Mouse (Mus musculus) embryonic facial prominence, embryonic 12.5 days (tissue): ENCODE data around the gene Gdf3. TPM values are rescaled to one million over a fixed set of nuclear protein-coding genes. Genes with fewer than 3 reads are reported as not detected.

ENCODE experiments used
- ATAC-seq: fragments of 200-750 bp; cut with Nextera tagmentation; 2 replicates; pipeline ENCODE4 v1.8.0; 2017; ENCODE audit not compliant: insufficient number of reproducible peaks, insufficient read depth, low FRiP score, low TSS enrichment
- H3K27ac ChIP-seq: fragments of 300-500 bp; sonication (generic); 2 replicates; pipeline ENCODE4 v1.5.1; 2016; ENCODE audit warnings: mild to moderate bottlenecking
- H3K27me3 ChIP-seq: fragments of 300-500 bp; sonication (generic); 2 replicates; pipeline ENCODE4 v1.6.1; 2016; ENCODE audit warnings: mild to moderate bottlenecking, moderate library complexity
- H3K36me3 ChIP-seq: fragments of 300-500 bp; sonication (generic); 2 replicates; pipeline ENCODE4 v1.6.1; 2016; ENCODE audit warnings: mild to moderate bottlenecking
- H3K4me1 ChIP-seq: fragments of 300-500 bp; sonication (generic); 2 replicates; pipeline ENCODE4 v1.6.1; 2016
- H3K4me2 ChIP-seq: fragments of 300-500 bp; sonication (generic); replicated peaks from 2 replicates; pipeline ENCODE4 v1.6.1; 2016; ENCODE audit warnings: mild to moderate bottlenecking, moderate library complexity
- H3K4me3 ChIP-seq: fragments of 300-500 bp; sonication (generic); 2 replicates; pipeline ENCODE4 v1.5.1; 2016; ENCODE audit warnings: mild to moderate bottlenecking
- H3K9ac ChIP-seq: fragments of 300-500 bp; sonication (generic); 2 replicates; pipeline ENCODE4 v1.6.1; 2016; ENCODE audit warnings: mild to moderate bottlenecking, moderate library complexity
- H3K9me3 ChIP-seq: fragments of 300-500 bp; sonication (generic); 2 replicates; pipeline ENCODE4 v1.6.1; 2016; ENCODE audit warnings: mild to moderate bottlenecking, moderate library complexity
- WGBS: fragments of 180-500 bp; shearing (Covaris S2); methylation state at CpG from one replicate; pipeline ENCODE4 v1.1.7; 2016; 5-methylcytosine and 5-hydroxymethylcytosine counted together
- polyA plus RNA-seq: library from polyadenylated mRNA; unstranded; fragments of >200 nt; fragmentation: Nextera tagmentation; extraction: Ambion mirVana; gene quantifications from 2 replicates; pipeline ENCODE4 v1.2.1, GENCODE M21; 2016

Gdf3 gene
- polyA plus RNA-seq, 1 experiment from 2014 or later, result not detected

GRCm38 (mm10) chr6:122560427-122560826, 49.5 kb downstream of the Gdf3 start:
- no peak for ATAC-seq
- Histone ChIP-seq H3K4me1 (peaks cover 2% of the 10 kb centered on the region; the same call in 1 of the 2 replicates), H3K9ac (no peak overlapping the region), H3K4me2 (peak overlapping the region; percentile 45), H3K27ac (no peak overlapping the region), H3K27me3 (no peaks in the 10 kb centered on the region), H3K9me3 (no peaks in the 10 kb centered on the region), H3K4me3 (0 out of 2 replicates have a peak overlapping the region, but pooled peaks have one; percentile 12), H3K36me3 (no peaks in the 10 kb centered on the region)
- 6% methylated on average over 17 of the region's 17 CpGs for WGBS

DNA sequence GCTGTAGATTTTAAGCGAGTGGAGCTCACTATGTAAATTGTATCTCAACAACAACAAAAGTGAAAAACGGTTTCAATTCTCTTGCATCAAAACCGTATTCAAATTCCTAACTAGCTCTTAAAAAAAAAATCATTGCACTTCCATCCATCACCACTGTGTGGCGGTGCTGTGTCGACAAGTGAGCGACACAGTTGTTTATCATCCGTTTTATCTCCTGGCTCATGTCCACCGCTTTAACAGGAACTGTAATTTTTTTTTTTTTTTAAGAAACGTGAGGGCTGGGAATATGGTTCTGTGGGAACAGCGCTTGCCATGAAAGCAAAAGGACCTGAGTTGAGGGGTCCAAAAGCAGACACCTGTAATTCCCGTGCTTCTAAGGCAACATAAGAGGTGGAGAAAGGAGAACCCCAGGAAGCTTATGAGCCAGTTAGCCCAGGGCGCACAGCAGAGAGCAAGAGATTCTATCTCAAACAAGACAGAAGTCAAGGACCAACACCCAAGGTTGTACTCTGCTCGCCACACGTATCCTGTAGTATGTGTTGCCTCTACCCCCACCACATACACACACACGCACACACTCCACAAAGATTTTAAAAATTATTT, 52.8 kb downstream of the Gdf3 start:
- H3K9ac ChIP-seq, result no peak overlapping the region
- peak overlapping the region; percentile 9; the same call in 1 of the 2 replicates for H3K4me2 ChIP-seq
- WGBS, result 24% methylated on average over 15 of the region's 15 CpGs
- no peak overlapping the region for H3K4me3 ChIP-seq
- no peaks in the 10 kb centered on the region for H3K36me3 ChIP-seq
- H3K27me3 ChIP-seq, result no peaks in the 10 kb centered on the region
- H3K4me1 ChIP-seq, result peaks cover 2% of the 10 kb centered on the region; the same call in 1 of the 2 replicates
- no peak overlapping the region for H3K27ac ChIP-seq
- ATAC-seq, result no peak
- H3K9me3 ChIP-seq, result no peaks in the 10 kb centered on the region

Other genes with a start within 250 kb of the Gdf3 start
- 46.2 and 49.7 TPM in 2 replicates for gene Rimklb, start 111.3 kb downstream of the Gdf3 start, polyA plus RNA-seq
- gene Mfap5, start 104.2 kb downstream of the Gdf3 start, polyA plus RNA-seq, result 3.0 and 3.1 TPM in 2 replicates
- not detected in 2 replicates for gene Aicda, start 56.3 kb downstream of the Gdf3 start, polyA plus RNA-seq
- gene Apobec1, start 7.6 kb downstream of the Gdf3 start, polyA plus RNA-seq, result 1.7 and 2.0 TPM in 2 replicates
- gene Dppa3, start 16.3 kb upstream of the Gdf3 start, polyA plus RNA-seq, result 0.34 TPM in 1 of 2 replicates, not detected in the other
- gene Nanog, start 97.4 kb upstream of the Gdf3 start, polyA plus RNA-seq, result 0.33 and 0.59 TPM in 2 replicates
- gene Slc2a3, start 191.6 kb upstream of the Gdf3 start, polyA plus RNA-seq, result 31.5 and 32.7 TPM in 2 replicates
- gene Foxj2, start 209.8 kb upstream of the Gdf3 start, polyA plus RNA-seq, result 6.7 TPM in 2 replicates
- 2.3 and 2.5 TPM in 2 replicates for gene C3ar1, start 246.1 kb upstream of the Gdf3 start, polyA plus RNA-seq